Mouse (Mus musculus): ENCODE data around the gene Vwa7. TPM values are rescaled to one million over a fixed set of nuclear protein-coding genes. Genes with fewer than 3 reads are reported as not detected.

Vwa7 gene
- total RNA-seq, 1 experiment: 0.31 TPM

DNA sequence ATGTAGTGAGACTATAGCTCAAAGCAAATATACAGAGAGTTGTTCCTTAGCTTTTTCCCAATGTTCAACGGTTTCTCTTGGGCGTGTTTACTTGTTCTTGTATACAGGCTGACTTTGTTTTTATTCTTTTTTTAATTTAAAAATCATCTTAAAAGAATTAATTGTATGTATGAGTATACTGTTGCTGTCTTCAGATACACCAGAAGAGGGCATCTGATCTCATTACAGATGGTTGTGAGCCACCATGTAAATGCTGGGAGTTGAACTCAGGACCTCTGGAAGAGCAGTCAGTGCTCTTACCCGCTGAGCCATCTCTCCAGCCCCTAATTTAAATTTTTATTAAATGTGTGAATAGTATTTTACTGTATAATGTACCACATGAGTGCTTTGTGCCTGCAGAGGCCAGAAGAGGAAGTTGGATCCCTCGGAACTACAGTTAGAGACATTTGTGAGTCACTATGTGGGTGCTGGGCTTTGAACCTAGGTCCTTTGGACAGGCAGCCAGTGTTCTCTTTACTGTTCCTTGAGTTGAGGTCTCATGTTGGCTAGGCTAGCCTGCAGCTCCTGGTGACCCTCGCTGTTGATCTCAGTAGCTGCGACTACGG is 8.9 kb upstream of the Vwa7 start:
- Histone ChIP-seq H3K4me1 (ENCODE audit: control insufficient read depth in 2 of 2, insufficient read depth in 2 of 2, low read length in 2 of 2, poor library complexity in 1 of 2) (peaks cover 7 to 13% of the 10 kb centered on the region in 2 experiments), H3K9me3 (ENCODE audit: control insufficient read depth, insufficient read depth, low read depth, low read length) (no peaks in the 10 kb centered on the region), H3K36me3 (ENCODE audit: control insufficient read depth, insufficient read depth, low read length, poor library complexity, severe bottlenecking) (peaks cover 66% of the 10 kb centered on the region), H3K4me3 (ENCODE audit: insufficient read depth in 1 of 2, low read depth in 1 of 2, low read length in 2 of 2, poor library complexity in 1 of 2, severe bottlenecking in 1 of 2) (no peak overlapping the region), H3K27ac (ENCODE audit: insufficient read depth, low read depth, low read length, poor library complexity, severe bottlenecking) (no peak overlapping the region), H3K9ac (ENCODE audit: insufficient read depth, low read depth, low read length, poor library complexity, severe bottlenecking) (no peak overlapping the region)
- TF ChIP-seq ZNF384 (IDR thresholded peaks at IDR 0.05; ENCODE audit: low read depth, low read length) (no peak), MAFK (IDR thresholded peaks at IDR 0.05; ENCODE audit: insufficient read depth, low read depth, low read length) (no peak)
- DNase-seq (ENCODE audit: low read depth, low spot score): no peak
- in situ Hi-C loops (cut with MboI; ENCODE audit: low sequenced_read_pairs in 2 of 2, unreplicated experiment in 2 of 2): loop anchor here in 1 of 2 experiments (25.0 kb wide), 1 partner anchor 105 kb away; the partner anchor contains the start of genes Csnk2b, Gpank1, Ly6g5b and Ly6g5c

DNA sequence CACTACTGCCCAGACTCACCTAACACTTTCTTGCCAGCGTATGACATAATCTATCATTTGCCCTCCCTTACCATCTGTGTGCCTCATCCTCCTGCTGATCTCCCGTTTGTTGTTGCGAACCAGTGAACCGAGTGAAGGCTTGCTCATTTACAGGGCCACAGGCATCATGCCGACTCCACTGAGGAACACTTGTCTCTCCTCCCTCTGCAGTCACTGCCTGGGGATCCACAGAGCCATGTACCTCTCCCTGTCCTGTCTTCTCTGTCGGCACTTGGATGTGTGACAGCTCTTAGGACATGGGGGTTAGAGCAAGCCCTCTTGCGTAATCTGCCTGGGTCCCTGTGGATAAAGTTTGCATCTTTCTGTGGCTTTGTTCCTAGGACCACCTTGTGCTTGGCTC is 6.8 kb upstream of the Vwa7 start:
- H3K4me3 ChIP-seq (ENCODE audit: insufficient read depth in 1 of 2, low read depth in 1 of 2, low read length in 2 of 2, poor library complexity in 1 of 2, severe bottlenecking in 1 of 2): no peak overlapping the region
- H3K27ac ChIP-seq (ENCODE audit: insufficient read depth, low read depth, low read length, poor library complexity, severe bottlenecking): no peak overlapping the region
- H3K9ac ChIP-seq (ENCODE audit: insufficient read depth, low read depth, low read length, poor library complexity, severe bottlenecking): no peak overlapping the region
- no peak for DNase-seq (ENCODE audit: low read depth, low spot score)
- H3K36me3 ChIP-seq (ENCODE audit: control insufficient read depth, insufficient read depth, low read length, poor library complexity, severe bottlenecking): peaks cover 78% of the 10 kb centered on the region
- in situ Hi-C loops (cut with MboI; ENCODE audit: low sequenced_read_pairs in 2 of 2, unreplicated experiment in 2 of 2): loop anchor here in 1 of 2 experiments (25.0 kb wide), 1 partner anchor 103 kb away; the partner anchor contains the start of genes Csnk2b, Gpank1, Ly6g5b and Ly6g5c
- TF ChIP-seq ZC3H11A (IDR thresholded peaks at IDR 0.05; ENCODE audit: borderline replicate concordance, low read depth, low read length) (no peak), HCFC1 (IDR thresholded peaks at IDR 0.05; ENCODE audit: borderline replicate concordance, insufficient read depth, low read length) (no peak), CHD2 (IDR thresholded peaks at IDR 0.05; ENCODE audit: low read depth, low read length) (no peak), MAFK (IDR thresholded peaks at IDR 0.05; ENCODE audit: insufficient read depth, low read depth, low read length) (no peak), ZNF384 (IDR thresholded peaks at IDR 0.05; ENCODE audit: low read depth, low read length) (no peak)
- no peaks in the 10 kb centered on the region for H3K9me3 ChIP-seq (ENCODE audit: control insufficient read depth, insufficient read depth, low read depth, low read length)
- peaks cover 0 to 4% of the 10 kb centered on the region in 2 experiments; a peak in 1 of 4 replicates for H3K4me1 ChIP-seq (ENCODE audit: control insufficient read depth in 2 of 2, insufficient read depth in 2 of 2, low read length in 2 of 2, poor library complexity in 1 of 2)

DNA sequence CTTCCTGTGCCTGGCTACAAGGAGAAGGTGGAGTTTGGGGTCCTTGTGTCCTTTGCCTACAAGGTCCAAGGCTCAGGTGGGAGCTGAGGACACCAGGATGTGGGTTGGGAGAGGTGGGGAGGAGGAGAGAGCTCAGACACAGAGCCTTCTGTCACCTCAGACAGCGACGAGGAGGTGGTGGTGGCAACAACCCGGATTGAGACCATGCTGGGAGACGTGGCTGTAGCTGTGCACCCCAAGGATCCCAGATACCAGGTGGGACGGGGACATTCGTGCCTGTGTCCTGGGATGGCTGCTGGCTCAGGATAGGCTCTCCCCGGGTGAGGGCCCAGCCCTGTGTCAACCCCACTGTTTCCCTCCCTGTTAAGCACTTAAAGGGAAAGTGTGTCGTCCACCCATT is 4.9 kb upstream of the Vwa7 start:
- in situ Hi-C loops (cut with MboI; ENCODE audit: low sequenced_read_pairs in 2 of 2, unreplicated experiment in 2 of 2): loop anchor here in 1 of 2 experiments (25.0 kb wide), 1 partner anchor 101 kb away; the partner anchor contains the start of genes Csnk2b, Gpank1, Ly6g5b and Ly6g5c

DNA sequence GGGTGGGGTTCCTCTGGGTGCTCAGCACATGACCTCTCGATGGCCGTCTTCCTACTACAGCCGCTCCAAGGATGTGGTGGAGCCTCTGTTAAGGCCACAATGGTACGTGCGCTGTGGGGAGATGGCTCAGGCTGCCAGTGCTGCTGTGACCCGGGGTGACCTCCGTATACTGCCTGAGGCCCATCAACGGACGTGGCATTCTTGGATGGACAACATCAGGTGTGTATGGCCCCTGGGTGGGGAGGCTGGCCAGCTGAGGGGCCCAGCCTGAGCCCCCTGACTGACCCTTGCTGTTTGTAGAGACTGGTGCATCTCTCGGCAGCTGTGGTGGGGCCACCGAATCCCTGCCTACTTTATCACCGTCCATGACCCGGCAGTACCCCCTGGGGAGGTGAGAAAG is 3.9 kb upstream of the Vwa7 start:
- Histone ChIP-seq H3K27ac (ENCODE audit: insufficient read depth, low read depth, low read length, poor library complexity, severe bottlenecking) (no peak overlapping the region), H3K4me1 (ENCODE audit: control insufficient read depth in 2 of 2, insufficient read depth in 2 of 2, low read length in 2 of 2, poor library complexity in 1 of 2) (peaks cover 0 to 8% of the 10 kb centered on the region in 2 experiments; a peak in 1 of 4 replicates), H3K9ac (ENCODE audit: insufficient read depth, low read depth, low read length, poor library complexity, severe bottlenecking) (no peak overlapping the region), H3K36me3 (ENCODE audit: control insufficient read depth, insufficient read depth, low read length, poor library complexity, severe bottlenecking) (peaks cover 84% of the 10 kb centered on the region), H3K9me3 (ENCODE audit: control insufficient read depth, insufficient read depth, low read depth, low read length) (no peaks in the 10 kb centered on the region), H3K4me3 (ENCODE audit: insufficient read depth in 1 of 2, low read depth in 1 of 2, low read length in 2 of 2, poor library complexity in 1 of 2, severe bottlenecking in 1 of 2) (no peak overlapping the region)
- DNase-seq (ENCODE audit: low read depth, low spot score): no peak
- in situ Hi-C loops (cut with MboI; ENCODE audit: low sequenced_read_pairs in 2 of 2, unreplicated experiment in 2 of 2): loop anchor here in 1 of 2 experiments (25.0 kb wide), 1 partner anchor 100 kb away; the partner anchor contains the start of genes Csnk2b, Gpank1, Ly6g5b and Ly6g5c
- TF ChIP-seq MAFK (IDR thresholded peaks at IDR 0.05; ENCODE audit: insufficient read depth, low read depth, low read length) (no peak), ZC3H11A (IDR thresholded peaks at IDR 0.05; ENCODE audit: borderline replicate concordance, low read depth, low read length) (no peak), HCFC1 (IDR thresholded peaks at IDR 0.05; ENCODE audit: borderline replicate concordance, insufficient read depth, low read length) (no peak), ZNF384 (IDR thresholded peaks at IDR 0.05; ENCODE audit: low read depth, low read length) (no peak), CHD2 (IDR thresholded peaks at IDR 0.05; ENCODE audit: low read depth, low read length) (no peak)

More for the DNA sequence above, 4.9 kb upstream of the Vwa7 start:
- Histone ChIP-seq H3K9ac (ENCODE audit: insufficient read depth, low read depth, low read length, poor library complexity, severe bottlenecking) (no peak overlapping the region), H3K4me3 (ENCODE audit: insufficient read depth in 1 of 2, low read depth in 1 of 2, low read length in 2 of 2, poor library complexity in 1 of 2, severe bottlenecking in 1 of 2) (no peak overlapping the region), H3K9me3 (ENCODE audit: control insufficient read depth, insufficient read depth, low read depth, low read length) (no peaks in the 10 kb centered on the region), H3K4me1 (ENCODE audit: control insufficient read depth in 2 of 2, insufficient read depth in 2 of 2, low read length in 2 of 2, poor library complexity in 1 of 2) (peaks cover 0 to 4% of the 10 kb centered on the region in 2 experiments; a peak in 1 of 4 replicates), H3K27ac (ENCODE audit: insufficient read depth, low read depth, low read length, poor library complexity, severe bottlenecking) (no peak overlapping the region), H3K36me3 (ENCODE audit: control insufficient read depth, insufficient read depth, low read length, poor library complexity, severe bottlenecking) (peaks cover 83% of the 10 kb centered on the region)
- TF ChIP-seq ZC3H11A (IDR thresholded peaks at IDR 0.05; ENCODE audit: borderline replicate concordance, low read depth, low read length) (no peak), ZNF384 (IDR thresholded peaks at IDR 0.05; ENCODE audit: low read depth, low read length) (no peak), CHD2 (IDR thresholded peaks at IDR 0.05; ENCODE audit: low read depth, low read length) (no peak), HCFC1 (IDR thresholded peaks at IDR 0.05; ENCODE audit: borderline replicate concordance, insufficient read depth, low read length) (no peak), MAFK (IDR thresholded peaks at IDR 0.05; ENCODE audit: insufficient read depth, low read depth, low read length) (no peak)
- no peak for DNase-seq (ENCODE audit: low read depth, low spot score)

Measured in ES-E14 (cell line).